Mouse (Mus musculus) T-cell, adult 66 days (primary cell): Measurements from ENCODE around the gene Trim50. TPM values are rescaled to one million over a fixed set of nuclear protein-coding genes. Genes with fewer than 3 reads are reported as not detected.

Experiments used
- total RNA-seq, 2 experiments: library from RNA; stranded (reverse); gene quantifications; 3 replicates in 1 of 2; 4 replicates in 1 of 2; pipeline ENCODE4 v1.2.4; 2023

Gene Trim50
- total RNA-seq: not detected

GRCm38 (mm10) chr5:135352995-135353394 lies at the start of gene Trim50:
Trim50 (plus strand) TSS chr5:135353295.

DNA sequence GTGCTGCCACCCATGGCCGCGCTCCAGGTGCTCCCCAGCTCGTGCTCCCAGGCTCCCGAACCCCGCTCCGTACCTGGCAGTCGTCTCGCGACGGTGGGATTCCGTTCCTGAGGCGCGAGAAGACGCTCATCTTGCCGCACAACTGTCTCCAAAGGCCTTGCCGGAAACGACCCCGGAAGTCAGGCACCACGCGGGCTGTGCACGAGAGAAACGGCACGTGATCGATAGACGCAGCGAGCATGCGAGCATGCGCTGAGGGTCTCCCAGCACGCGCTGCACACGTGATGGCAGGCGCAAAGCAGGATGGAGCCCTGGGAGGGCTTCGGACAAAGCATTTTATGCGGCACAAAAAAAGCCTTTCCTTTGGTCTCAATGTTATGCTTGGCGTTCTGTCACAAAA lies 3.2 kb upstream of the Trim50 start, which contains the start of gene Fkbp6:
Gene Fkbp6, minus strand, starts transcription at position 183 of the 400 bp plus-strand sequence.

GRCm38 (mm10) chr5:135369787-135370654 lies 16.9 kb downstream of the Trim50 start, which contains the start of gene Nsun5:
Nsun5 (plus strand) TSS chr5:135369953.

GRCm38 (mm10) chr5:135394004-135394823 lies 41.1 kb downstream of the Trim50 start, which contains the start of gene Pom121:
Pom121 (minus strand) TSS chr5:135394546.

Other genes with a start within 250 kb of the Trim50 start
- 10 to 100 TPM; 16.9 to 20.9 TPM for gene Tbl2, start 203.6 kb upstream of the Trim50 start, total RNA-seq
- 10 to 100 TPM; 60.6 to 66.6 TPM for gene Bcl7b, start 185.0 kb upstream of the Trim50 start, total RNA-seq
- gene Baz1b, start 166.0 kb upstream of the Trim50 start, total RNA-seq: 100 to 1,000 TPM; 110 to 113 TPM
- under 1 TPM in 1 of 2 experiments, not detected in 1; 0.23 TPM for gene Fzd9, start 102.1 kb upstream of the Trim50 start, total RNA-seq
- gene Fkbp6, start 3.3 kb upstream of the Trim50 start, total RNA-seq: not detected
- gene Nsun5, start 16.7 kb downstream of the Trim50 start, total RNA-seq: 10 to 100 TPM; 40.3 to 51.7 TPM
- gene Pom121, start 41.3 kb downstream of the Trim50 start, total RNA-seq: 10 to 100 TPM; 50.8 to 54.9 TPM
- 1 to 10 TPM; 4.8 to 8.6 TPM for gene Hip1, start 191.8 kb downstream of the Trim50 start, total RNA-seq
- gene Ccl26, start 210.3 kb downstream of the Trim50 start, total RNA-seq: not detected
- under 1 TPM in 1 of 2 experiments, not detected in 1; 0.58 TPM for gene Ccl24, start 219.8 kb downstream of the Trim50 start, total RNA-seq